Mouse (Mus musculus) hindbrain, embryonic 11.5 days (tissue): ENCODE measurements around the gene Mindy4. TPM values are rescaled to one million over a fixed set of nuclear protein-coding genes. Genes with fewer than 3 reads are reported as not detected.
A peak's percentile ranks its signal among the peaks of the same experiment; 100 is the strongest.

Source experiments
- ATAC-seq: fragments of 200-750 bp; cut with Nextera tagmentation; 2 replicates; pipeline ENCODE4 v1.8.0; 2017; ENCODE audit warnings: mild to moderate bottlenecking, moderate TSS enrichment, moderate library complexity; ENCODE audit not compliant: low FRiP score
- DNase-seq: peaks from one replicate; pipeline ENCODE4 v3.0.0-alpha.2; 2015; ENCODE audit warnings: low spot score
- H3K27ac ChIP-seq: fragments of 300-500 bp; sonication (generic); 2 replicates; pipeline ENCODE4 v1.5.1; 2014; ENCODE audit warnings: mild to moderate bottlenecking, low read depth, low read length
- H3K27me3 ChIP-seq: fragments of 300-500 bp; sonication (generic); 2 replicates; pipeline ENCODE4 v1.6.1; 2014; ENCODE audit warnings: mild to moderate bottlenecking, low read length, moderate library complexity, mixed read lengths; ENCODE audit not compliant: control insufficient read depth, insufficient read depth
- H3K36me3 ChIP-seq: fragments of 300-500 bp; sonication (generic); 2 replicates; pipeline ENCODE4 v1.6.1; 2014; ENCODE audit warnings: mild to moderate bottlenecking, low read length, moderate library complexity, mixed read lengths; ENCODE audit not compliant: control insufficient read depth, insufficient read depth
- H3K4me1 ChIP-seq: fragments of 300-500 bp; sonication (generic); replicated peaks from 2 replicates; pipeline ENCODE4 v1.6.1; 2014; ENCODE audit warnings: low read length, mixed read lengths; ENCODE audit not compliant: control insufficient read depth, insufficient read depth
- H3K4me2 ChIP-seq: fragments of 300-500 bp; sonication (generic); replicated peaks from 2 replicates; pipeline ENCODE4 v1.6.1; 2014; ENCODE audit warnings: mild to moderate bottlenecking, low read depth, low read length
- H3K4me3 ChIP-seq: fragments of 300-500 bp; sonication (generic); 2 replicates; pipeline ENCODE4 v1.5.1; 2014; ENCODE audit warnings: low read depth, low read length
- H3K9ac ChIP-seq: fragments of 300-500 bp; sonication (generic); 2 replicates; pipeline ENCODE4 v1.6.1; 2014; ENCODE audit warnings: low read depth, low read length
- H3K9me3 ChIP-seq: fragments of 300-500 bp; sonication (generic); 2 replicates; pipeline ENCODE4 v1.6.1; 2016; ENCODE audit warnings: low read length; ENCODE audit not compliant: control insufficient read depth
- WGBS: fragments of 180-500 bp; shearing (Covaris S2); extraction: QIAGEN DNeasy Blood & Tissue Kit; methylation state at CpG from one replicate; pipeline ENCODE4 v1.1.7; 2014; 5-methylcytosine and 5-hydroxymethylcytosine counted together
- polyA plus RNA-seq: library from polyadenylated mRNA; unstranded; fragments of >200 nt; fragmentation: Nextera tagmentation; extraction: Ambion mirVana; gene quantifications from 2 replicates; pipeline ENCODE4 v1.2.1, GENCODE M21; 2014

Mindy4 gene
- polyA plus RNA-seq, 1 experiment from 2014 or later: 12.6 TPM

- Histone ChIP-seq H3K4me2 (no peak overlapping the region), H3K4me1 (no peaks in the 10 kb centered on the region), H3K9me3 (no peaks in the 10 kb centered on the region), H3K27me3 (no peaks in the 10 kb centered on the region), H3K27ac (no peak overlapping the region), H3K4me3 (no peak overlapping the region), H3K9ac (no peak overlapping the region), H3K36me3 (no peaks in the 10 kb centered on the region)
- WGBS: 26% methylated on average over 2 of the region's 2 CpGs
- ATAC-seq (no peak; the same call in 1 of the 2 replicates), DNase-seq (peak; percentile 54)
These were observed 155.6 kb downstream of the Mindy4 start for GRCm38 (mm10) chr6:55358731-55359143.

- WGBS: 81% methylated on average over 1 of the region's 1 CpGs
- Histone ChIP-seq H3K4me1 (no peaks in the 10 kb centered on the region), H3K4me2 (no peak overlapping the region), H3K4me3 (no peak overlapping the region), H3K36me3 (no peaks in the 10 kb centered on the region), H3K27ac (no peak overlapping the region), H3K9ac (no peak overlapping the region), H3K9me3 (no peaks in the 10 kb centered on the region), H3K27me3 (no peaks in the 10 kb centered on the region)
- DNase-seq (no peak), ATAC-seq (no peak)
These were observed 159.5 kb downstream of the Mindy4 start for GRCm38 (mm10) chr6:55362663-55363062.

GRCm38 (mm10) chr6:55367126-55367525, 163.9 kb downstream of the Mindy4 start:
- Histone ChIP-seq H3K4me2 (no peak overlapping the region), H3K9me3 (no peaks in the 10 kb centered on the region)
- DNase-seq: no peak

More at GRCm38 (mm10) chr6:55367126-55367525, 163.9 kb downstream of the Mindy4 start:
- Histone ChIP-seq H3K4me1 (no peaks in the 10 kb centered on the region), H3K36me3 (no peaks in the 10 kb centered on the region), H3K27me3 (no peaks in the 10 kb centered on the region), H3K4me3 (no peak overlapping the region), H3K27ac (no peak overlapping the region), H3K9ac (no peak overlapping the region)
- ATAC-seq: no peak

Other genes starting within 250 kb of the Mindy4 start
- 1.8 and 2.4 TPM in 2 replicates for gene Nod1, start 230.8 kb upstream of the Mindy4 start, polyA plus RNA-seq
- 18.2 and 18.9 TPM in 2 replicates for gene Ggct, start 210.4 kb upstream of the Mindy4 start, polyA plus RNA-seq
- 214 and 230 TPM in 2 replicates for gene Gars, start 165.4 kb upstream of the Mindy4 start, polyA plus RNA-seq
- 0.15 and 0.31 TPM in 2 replicates for gene Crhr2, start 70.4 kb upstream of the Mindy4 start, polyA plus RNA-seq
- gene Inmt, start 28.3 kb upstream of the Mindy4 start, polyA plus RNA-seq: 0.28 TPM in 1 of 2 replicates, not detected in the other
- 0.46 and 0.56 TPM in 2 replicates for gene Aqp1, start 133.0 kb downstream of the Mindy4 start, polyA plus RNA-seq
- gene Ghrhr, start 172.9 kb downstream of the Mindy4 start, polyA plus RNA-seq: not detected in 2 replicates
- gene Adcyap1r1, start 248.6 kb downstream of the Mindy4 start, polyA plus RNA-seq: 21.1 and 21.6 TPM in 2 replicates